Mouse (Mus musculus): ENCODE data around the gene Olfr1018.

DNA sequence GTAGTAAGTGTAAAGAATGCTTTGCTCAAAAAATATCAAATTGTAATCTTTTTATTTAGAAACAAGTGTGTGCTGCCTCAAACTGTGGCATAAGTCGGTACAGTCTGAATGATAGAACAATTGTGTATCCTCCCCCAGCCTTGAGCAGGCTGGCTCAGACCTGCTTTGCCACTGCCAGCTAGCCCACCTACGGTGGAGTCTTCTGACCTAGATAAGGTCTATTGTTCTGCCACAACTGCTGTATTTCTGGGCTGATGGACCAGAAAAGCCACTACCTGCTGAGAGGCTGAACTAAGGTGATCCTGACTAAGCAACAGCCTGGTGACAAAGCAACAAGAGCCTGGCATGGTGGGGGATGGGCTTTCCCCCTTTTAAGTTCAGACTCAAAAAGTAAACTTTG lies 25.9 kb upstream of the Olfr1018 start:
- TF ChIP-seq CTCF (IDR thresholded peaks at IDR 0.05; ENCODE audit: insufficient read depth, low read depth, low read length) (no peak), POLR2A (IDR thresholded peaks at IDR 0.05; ENCODE audit: insufficient read depth, low read depth, low read length) (no peak)
